Mouse (Mus musculus) heart, embryonic 16.5 days (tissue): Measurements from ENCODE around the gene Kcnj16. TPM values are rescaled to one million over a fixed set of nuclear protein-coding genes. Genes with fewer than 3 reads are reported as not detected.

Source experiments
- ATAC-seq: fragments of 200-750 bp; cut with Nextera tagmentation; replicated peaks from 2 replicates; pipeline ENCODE4 v1.8.0; 2017; ENCODE audit warnings: moderate number of reproducible peaks; ENCODE audit not compliant: insufficient read depth, low FRiP score; ENCODE audit errors: extremely low read depth
- H3K27ac ChIP-seq: fragments of 300-500 bp; sonication (generic); 2 replicates; pipeline ENCODE4 v1.5.1; 2014; ENCODE audit warnings: mild to moderate bottlenecking, low read length, control low read depth, moderate library complexity
- H3K27me3 ChIP-seq: fragments of 300-500 bp; sonication (generic); 2 replicates; pipeline ENCODE4 v1.6.1; 2014; ENCODE audit warnings: low read length, mixed read lengths; ENCODE audit not compliant: control insufficient read depth, insufficient read depth
- H3K36me3 ChIP-seq: fragments of 300-500 bp; sonication (generic); 2 replicates; pipeline ENCODE4 v1.6.1; 2014; ENCODE audit not compliant: control insufficient read depth, insufficient read depth
- H3K4me1 ChIP-seq: fragments of 300-500 bp; sonication (generic); 2 replicates; pipeline ENCODE4 v1.6.1; 2014; ENCODE audit warnings: low read length, mixed read lengths; ENCODE audit not compliant: control insufficient read depth, insufficient read depth
- H3K4me2 ChIP-seq: fragments of 300-500 bp; sonication (generic); 2 replicates; pipeline ENCODE4 v1.6.1; 2014; ENCODE audit warnings: low read depth, mild to moderate bottlenecking, control low read depth, low read length
- H3K4me3 ChIP-seq: fragments of 300-500 bp; sonication (generic); 2 replicates; pipeline ENCODE4 v1.5.1; 2014; ENCODE audit warnings: mild to moderate bottlenecking, control low read depth, low read length
- H3K9ac ChIP-seq: fragments of 300-500 bp; sonication (generic); 2 replicates; pipeline ENCODE4 v1.6.1; 2014; ENCODE audit warnings: low read length, control low read depth
- H3K9me3 ChIP-seq: fragments of 300-500 bp; sonication (generic); replicated peaks from 2 replicates; pipeline ENCODE4 v1.6.1; 2016; ENCODE audit warnings: low read length; ENCODE audit not compliant: control insufficient read depth
- WGBS: fragments of 180-500 bp; shearing (Covaris S2); extraction: QIAGEN DNeasy Blood & Tissue Kit; methylation state at CpG from one replicate; pipeline ENCODE4 v1.1.7; 2014; 5-methylcytosine and 5-hydroxymethylcytosine counted together
- polyA plus RNA-seq: library from polyadenylated mRNA; unstranded; fragments of >200 nt; fragmentation: Nextera tagmentation; extraction: Ambion mirVana; gene quantifications from 2 replicates; pipeline ENCODE4 v1.2.1, GENCODE M21; 2015

Kcnj16 gene
- not detected in 2 replicates for polyA plus RNA-seq

DNA sequence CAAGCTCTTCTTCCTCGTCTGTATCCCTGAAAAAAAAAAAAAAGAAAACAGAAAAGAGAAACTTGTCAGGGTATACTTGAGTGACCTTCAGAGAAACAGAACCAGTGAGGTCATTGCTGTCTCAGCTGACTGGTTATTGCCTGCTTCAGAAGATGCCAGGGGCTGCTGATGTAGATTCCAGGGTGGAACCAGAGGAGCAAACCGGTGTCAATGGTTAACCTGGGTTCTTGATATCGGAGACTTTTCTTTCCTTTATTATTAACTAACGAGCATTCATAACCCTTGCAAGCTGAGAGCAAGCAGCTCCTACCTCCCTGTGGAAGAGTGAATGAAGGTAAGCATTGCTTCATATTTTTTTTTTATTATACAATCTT is at the start of gene Kcnj16:
Gene Kcnj16, plus strand, starts transcription at position 272 of the 374 bp plus-strand sequence.
- no peaks in the 10 kb centered on the region for H3K27me3 ChIP-seq
- 73% methylated on average over 4 of the region's 4 CpGs for WGBS
- no peak within 1 kb of the TSS for H3K27ac ChIP-seq
- no peaks in the 10 kb centered on the region for H3K4me1 ChIP-seq
- H3K9ac ChIP-seq = no peak within 1 kb of the TSS
- ATAC-seq = no peak
- H3K36me3 ChIP-seq = no peaks in the 10 kb centered on the region
- no peak within 1 kb of the TSS for H3K4me2 ChIP-seq
- H3K9me3 ChIP-seq = no peaks in the 10 kb centered on the region
- H3K4me3 ChIP-seq = no peak within 1 kb of the TSS

DNA sequence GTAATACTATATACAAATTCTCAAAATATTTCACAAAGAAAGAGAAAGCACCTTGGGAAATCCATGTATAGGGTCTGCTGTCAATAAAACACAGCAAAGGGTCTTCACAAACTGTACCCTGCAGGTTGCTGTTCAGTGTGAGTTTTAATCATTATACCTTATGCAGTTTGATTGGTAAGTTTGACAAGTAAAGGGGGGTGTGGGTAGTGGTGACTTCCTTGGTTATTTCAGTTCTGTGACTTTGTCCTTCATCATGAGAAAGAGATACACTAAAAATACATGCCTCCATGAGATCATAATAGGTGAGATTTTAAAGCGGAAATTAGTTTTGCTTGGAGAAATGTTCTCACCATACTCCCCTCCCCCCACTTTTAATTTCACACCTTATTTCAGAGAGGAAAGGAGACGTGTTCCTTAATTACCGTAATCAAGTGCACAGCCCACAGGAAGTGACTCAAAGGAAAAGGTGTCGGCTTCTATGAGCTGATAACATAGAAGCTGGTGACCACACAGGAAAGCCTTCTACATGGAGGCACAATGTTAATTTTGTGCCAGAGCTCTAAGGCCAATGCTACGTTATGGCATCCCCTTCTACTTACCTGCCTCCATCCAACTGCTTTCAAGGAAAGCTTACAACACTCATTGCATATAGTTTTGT is 48.9 kb upstream of the Kcnj16 start:
- Histone ChIP-seq H3K27me3 (no peaks in the 10 kb centered on the region), H3K9me3 (no peaks in the 10 kb centered on the region), H3K4me2 (no peak overlapping the region), H3K36me3 (no peaks in the 10 kb centered on the region), H3K9ac (no peak overlapping the region), H3K4me3 (no peak overlapping the region), H3K4me1 (no peaks in the 10 kb centered on the region), H3K27ac (no peak overlapping the region)
- WGBS = 58% methylated on average over 5 of the region's 5 CpGs
- no peak for ATAC-seq

DNA sequence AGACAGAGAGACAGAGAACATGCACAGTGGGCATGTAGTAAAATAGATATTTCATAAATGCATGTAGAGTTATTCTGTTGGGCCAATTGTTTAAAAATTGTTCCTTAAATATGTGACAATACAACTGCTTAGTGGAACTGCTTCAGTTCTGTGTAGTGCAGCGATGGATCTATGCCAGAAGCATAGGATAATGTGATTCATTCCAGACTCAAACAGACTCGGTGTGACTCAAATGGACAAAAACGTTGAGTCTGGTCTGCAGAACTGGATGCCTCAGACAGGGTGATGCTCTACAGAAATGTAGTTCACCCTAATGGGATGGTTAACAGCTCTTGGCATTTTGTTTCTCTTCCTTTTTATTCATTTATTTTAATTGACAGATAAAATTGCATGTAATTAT is 32.1 kb upstream of the Kcnj16 start:
- H3K9me3 ChIP-seq = no peaks in the 10 kb centered on the region
- H3K27me3 ChIP-seq = no peaks in the 10 kb centered on the region
- no peaks in the 10 kb centered on the region for H3K36me3 ChIP-seq
- H3K27ac ChIP-seq = no peak overlapping the region
- 53% methylated on average over 3 of the region's 3 CpGs for WGBS
- no peak overlapping the region for H3K4me3 ChIP-seq
- no peak overlapping the region for H3K9ac ChIP-seq
- no peak overlapping the region for H3K4me2 ChIP-seq
- H3K4me1 ChIP-seq = no peaks in the 10 kb centered on the region
- no peak for ATAC-seq

DNA sequence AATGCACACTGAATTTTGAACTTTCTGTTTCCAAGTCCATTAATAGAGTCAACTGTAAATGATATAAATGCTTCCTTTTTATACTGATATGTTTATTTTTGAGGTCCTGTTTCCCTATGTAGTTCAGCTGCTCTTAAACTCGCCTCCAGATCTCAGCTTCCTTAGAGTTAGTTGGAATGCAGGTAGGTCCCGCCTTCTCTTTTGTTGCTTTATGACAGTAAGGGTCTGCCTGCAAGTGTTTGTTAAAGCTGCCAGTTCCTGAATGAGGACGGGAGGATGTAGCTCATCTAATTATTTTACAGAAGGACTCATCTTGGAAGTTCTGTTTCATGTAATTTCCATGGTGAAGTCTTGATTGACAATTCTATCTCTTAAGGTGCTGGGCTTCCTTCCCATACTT is 25.6 kb upstream of the Kcnj16 start:
- Histone ChIP-seq H3K36me3 (no peaks in the 10 kb centered on the region), H3K27ac (no peak overlapping the region), H3K4me2 (no peak overlapping the region), H3K4me1 (peaks cover 7% of the 10 kb centered on the region; the same call in 1 of the 2 replicates), H3K4me3 (no peak overlapping the region), H3K9me3 (no peaks in the 10 kb centered on the region), H3K9ac (no peak overlapping the region), H3K27me3 (no peaks in the 10 kb centered on the region)
- WGBS = 33% methylated on average over 3 of the region's 3 CpGs
- no peak for ATAC-seq

DNA sequence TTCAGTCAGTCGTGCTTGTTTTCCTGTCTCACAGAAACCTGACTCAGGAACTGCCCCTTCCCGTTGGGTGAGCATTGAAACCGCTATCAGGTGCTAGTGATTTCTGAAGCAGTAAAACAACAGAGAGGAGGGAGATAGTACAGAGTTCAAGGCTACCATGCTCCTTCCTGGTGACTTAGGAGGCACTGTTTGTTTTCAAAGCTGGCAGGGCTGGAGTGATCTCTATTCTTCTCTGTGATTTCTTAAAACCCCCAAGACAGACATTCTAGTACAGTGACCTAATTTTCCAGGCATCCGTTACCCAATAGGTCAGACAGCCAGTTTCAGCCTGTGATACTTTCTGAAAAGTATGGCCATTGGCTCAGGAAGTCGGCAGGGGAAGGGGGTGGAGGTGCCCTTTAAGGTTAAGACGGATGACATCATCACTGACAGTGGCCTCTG is 25.1 kb upstream of the Kcnj16 start:
- Histone ChIP-seq H3K4me2 (no peak overlapping the region), H3K4me3 (no peak overlapping the region), H3K9ac (no peak overlapping the region), H3K27me3 (no peaks in the 10 kb centered on the region), H3K9me3 (no peaks in the 10 kb centered on the region), H3K36me3 (no peaks in the 10 kb centered on the region), H3K27ac (no peak overlapping the region), H3K4me1 (peaks cover 7% of the 10 kb centered on the region; the same call in 1 of the 2 replicates)
- ATAC-seq = 0 out of 2 replicates have a peak, but pooled peaks have one; percentile 32
- 19% methylated on average over 6 of the region's 6 CpGs for WGBS

DNA sequence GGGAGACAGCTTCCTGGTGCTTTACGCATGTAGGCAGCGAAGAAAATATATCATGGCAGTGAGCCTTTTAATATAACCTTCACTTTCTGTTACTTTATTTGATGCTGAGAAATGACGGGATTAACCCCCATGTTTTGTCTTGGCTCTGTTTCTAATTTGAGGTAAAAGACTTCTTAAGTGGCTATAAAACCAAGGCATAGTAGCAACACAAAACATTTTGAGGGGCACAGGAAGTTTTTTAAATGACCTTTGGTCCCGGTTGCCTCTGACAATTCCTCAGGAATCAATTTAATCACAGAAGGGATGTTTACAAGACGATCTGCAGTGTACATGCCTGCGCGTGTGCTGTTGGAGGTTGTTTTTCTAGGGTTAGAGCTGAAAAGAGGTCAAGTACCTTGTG is 11.2 kb upstream of the Kcnj16 start:
- Histone ChIP-seq H3K9ac (no peak overlapping the region), H3K4me2 (no peak overlapping the region), H3K4me1 (no peaks in the 10 kb centered on the region), H3K4me3 (no peak overlapping the region), H3K27ac (no peak overlapping the region), H3K27me3 (no peaks in the 10 kb centered on the region), H3K9me3 (no peaks in the 10 kb centered on the region), H3K36me3 (no peaks in the 10 kb centered on the region)
- ATAC-seq = no peak
- 62% methylated on average over 7 of the region's 7 CpGs for WGBS

DNA sequence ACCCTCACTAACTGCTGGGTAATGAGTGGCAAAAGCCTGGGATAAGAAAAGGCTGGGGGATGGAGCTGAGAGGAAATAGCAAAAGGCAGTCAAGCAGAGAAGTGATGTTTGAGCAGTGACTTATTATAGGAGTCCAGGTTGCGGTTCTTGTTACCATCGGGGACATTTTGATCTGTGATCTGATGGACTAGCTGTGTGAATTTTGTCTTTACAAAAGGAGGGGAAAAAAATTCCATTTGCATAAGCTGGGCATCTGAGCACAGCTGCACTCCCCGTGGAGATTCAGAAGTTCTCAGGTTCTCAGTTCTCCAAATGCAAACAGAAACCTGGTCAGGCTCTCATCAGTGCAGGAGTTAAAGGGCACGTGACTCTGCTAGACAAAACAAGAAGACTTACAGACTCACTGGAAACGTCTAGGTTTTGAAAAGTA is 6.2 kb upstream of the Kcnj16 start:
- H3K27me3 ChIP-seq = no peaks in the 10 kb centered on the region
- H3K4me1 ChIP-seq = no peaks in the 10 kb centered on the region
- H3K4me3 ChIP-seq = no peak overlapping the region
- H3K36me3 ChIP-seq = no peaks in the 10 kb centered on the region
- H3K27ac ChIP-seq = no peak overlapping the region
- no peaks in the 10 kb centered on the region for H3K9me3 ChIP-seq
- H3K9ac ChIP-seq = no peak overlapping the region
- 28% methylated on average over 5 of the region's 5 CpGs for WGBS
- H3K4me2 ChIP-seq = no peak overlapping the region
- ATAC-seq = no peak

DNA sequence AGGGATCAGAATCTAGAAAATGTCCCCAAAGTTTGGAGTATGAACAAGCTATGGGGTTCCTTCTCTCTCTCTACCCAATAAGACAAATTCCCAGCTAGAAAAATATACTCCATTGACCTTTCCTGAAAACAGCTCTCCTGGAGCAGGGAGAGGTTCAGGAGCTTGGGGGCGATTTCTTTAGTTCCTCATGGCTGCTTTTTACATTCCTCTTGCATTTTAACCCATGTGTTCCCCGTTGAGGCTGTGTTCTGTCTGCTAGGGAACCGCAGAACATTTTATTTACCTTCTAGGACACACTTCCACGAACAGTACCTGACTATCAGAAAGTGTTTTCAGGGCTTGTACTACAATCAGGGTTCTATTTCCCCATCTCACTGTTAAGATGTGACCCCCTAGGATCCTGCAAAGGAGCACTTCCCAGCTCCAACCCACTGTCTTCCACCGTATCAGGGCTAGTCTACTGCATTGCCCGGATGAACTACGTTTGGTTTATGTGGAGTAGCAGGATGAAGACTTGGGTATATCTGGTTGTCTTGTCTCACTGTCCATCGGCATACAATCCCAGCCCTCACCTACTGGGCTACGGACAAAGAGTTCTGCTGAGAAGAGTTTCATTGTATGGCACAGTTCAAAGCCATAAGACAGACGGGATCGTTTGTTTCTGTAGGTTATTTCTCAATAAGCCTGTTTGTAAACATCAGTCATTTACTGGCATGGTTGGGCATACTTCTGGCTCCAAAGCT is 643 bp upstream of the Kcnj16 start:
- Histone ChIP-seq H3K4me1 (no peaks in the 10 kb centered on the region), H3K36me3 (no peaks in the 10 kb centered on the region), H3K27ac (no peak overlapping the region), H3K4me2 (no peak overlapping the region), H3K4me3 (no peak overlapping the region), H3K9ac (no peak overlapping the region), H3K9me3 (no peaks in the 10 kb centered on the region), H3K27me3 (no peaks in the 10 kb centered on the region)
- no peak for ATAC-seq
- 78% methylated on average over 11 of the region's 11 CpGs for WGBS

DNA sequence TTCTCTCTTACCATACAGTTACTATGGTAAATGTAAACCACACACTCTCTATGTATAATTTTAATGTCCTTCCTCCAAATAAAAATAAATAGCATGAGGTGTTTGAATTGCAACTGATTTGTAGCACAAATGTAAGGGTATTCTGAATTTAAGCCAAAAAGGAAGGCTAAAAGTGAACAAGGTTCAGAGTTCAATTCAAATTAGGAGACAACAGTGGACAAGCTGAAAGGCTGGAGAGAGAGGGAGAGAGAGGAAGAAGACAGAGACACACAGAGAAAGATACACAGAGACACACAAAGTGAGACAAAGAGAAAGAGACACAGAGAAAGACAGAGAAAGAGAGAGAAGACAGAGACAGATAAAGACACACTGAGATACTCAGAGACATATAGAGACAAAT is 1.1 kb downstream of the Kcnj16 start:
- Histone ChIP-seq H3K4me2 (no peak overlapping the region), H3K9ac (no peak overlapping the region), H3K27ac (no peak overlapping the region), H3K9me3 (no peaks in the 10 kb centered on the region), H3K4me3 (no peak overlapping the region), H3K36me3 (no peaks in the 10 kb centered on the region), H3K27me3 (no peaks in the 10 kb centered on the region), H3K4me1 (no peaks in the 10 kb centered on the region)
- ATAC-seq = no peak
